Mouse (Mus musculus) kidney, adult 2 months (tissue): ENCODE measurements at regions not wholly inside any gene's neighbourhood (a gene's known extent, or its start where the extent isn't known, plus 50 kb on each side); places are given as distances from the start of the nearest gene placed in this dataset.

Experiments
- CTCF ChIP-seq: fragments of 200-500 bp; conservative IDR thresholded peaks from 2 replicates; pipeline ENCODE4 v1.5.1; 2011; ENCODE audit warnings: low read depth, mild to moderate bottlenecking, control low read depth, low read length, moderate library complexity, mixed read lengths; ENCODE audit not compliant: insufficient read depth, insufficient read length
- POLR2A ChIP-seq: fragments of 200-500 bp; IDR thresholded peaks from one replicate; pipeline ENCODE4 v1.6.1; 2011; ENCODE audit warnings: low read depth, low read length, control low read depth

DNA sequence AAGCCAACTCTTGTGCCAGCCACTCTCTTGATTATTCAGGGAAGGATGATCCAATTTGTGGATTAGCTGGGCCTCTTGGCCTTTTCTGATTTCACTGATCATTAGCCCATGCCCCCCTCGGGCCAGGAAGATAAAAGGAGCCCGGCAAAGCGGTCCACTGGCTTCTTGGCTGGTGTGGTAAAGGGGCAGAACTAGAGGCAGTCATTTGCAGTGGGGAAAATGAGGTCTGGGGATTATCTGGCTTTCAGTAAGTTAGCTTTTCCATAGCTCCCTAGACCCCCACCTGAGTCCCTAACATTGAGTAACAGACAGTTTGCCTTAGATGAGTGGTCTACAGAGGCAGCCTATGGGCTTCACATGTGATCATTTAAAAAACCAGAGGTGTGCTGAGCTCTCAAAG lies 163.7 kb downstream of the Insig2 start:
- TF ChIP-seq POLR2A (no peak), CTCF (no peak)
